Mouse (Mus musculus) E14TG2a.4 (cell line): ENCODE measurements around the gene Olfr1281.
"Not testable (repeated sequence)": the region's sequence is repeated elsewhere in the genome, so short reads cannot be mapped to it uniquely, and the experiment has no call there.

Experiments used
- H3K27me3 ChIP-seq: 2 replicates; pipeline ENCODE4 v1.6.1; 2014; ENCODE audit warnings: low read length, control low read depth; ENCODE audit not compliant: insufficient read depth
- H3K36me3 ChIP-seq: 2 replicates; pipeline ENCODE4 v1.6.1; 2014; ENCODE audit warnings: low read length, control low read depth; ENCODE audit not compliant: insufficient read depth
- H3K4me1 ChIP-seq: replicated peaks from 2 replicates; pipeline ENCODE4 v1.6.1; 2014; ENCODE audit warnings: low read depth, low read length, control low read depth
- H3K4me3 ChIP-seq: replicated peaks from 2 replicates; pipeline ENCODE4 v1.5.1; 2014; ENCODE audit warnings: mild to moderate bottlenecking, low read length
- H3K9me3 ChIP-seq: 2 replicates; pipeline ENCODE4 v1.6.1; 2014; ENCODE audit warnings: low read length, control low read depth
- CTCF ChIP-seq: conservative IDR thresholded peaks from 2 replicates; pipeline ENCODE4 v1.5.1; 2014; ENCODE audit warnings: low read length
- NANOG ChIP-seq: IDR thresholded peaks from 2 replicates; pipeline ENCODE4 v1.6.1; 2014; ENCODE audit warnings: borderline replicate concordance, low read length, mixed read lengths
- POU5F1 ChIP-seq: IDR thresholded peaks from 2 replicates; pipeline ENCODE4 v1.6.1; 2014; ENCODE audit warnings: low read length, borderline replicate concordance

Gene Olfr1281

DNA sequence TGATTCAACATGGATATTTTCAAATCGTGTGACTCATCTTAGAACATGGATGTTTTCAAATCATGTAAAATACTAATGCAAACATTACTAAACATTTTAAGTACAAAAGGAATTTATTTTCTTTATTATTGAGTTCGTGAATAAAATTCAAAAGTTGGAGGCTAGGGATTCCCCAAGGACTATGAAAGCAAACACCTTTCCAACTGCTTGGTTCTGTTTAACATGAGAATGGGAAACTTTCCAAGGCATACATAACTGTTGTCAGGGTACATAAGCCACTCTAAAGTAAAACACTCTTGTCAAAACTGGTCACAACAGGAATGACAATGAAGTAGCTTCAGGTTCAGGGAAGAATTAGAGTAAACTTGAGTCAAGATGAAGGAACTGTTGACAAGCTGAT is at the start of gene Olfr1281:
Gene Olfr1281, plus strand, starts transcription at position 301 of the 400 bp plus-strand sequence.
- Histone ChIP-seq H3K4me1 (no peaks in the 10 kb centered on the region), H3K27me3 (no peaks in the 10 kb centered on the region), H3K36me3 (no peaks in the 10 kb centered on the region), H3K9me3 (no peaks in the 10 kb centered on the region), H3K4me3 (no peak within 1 kb of the TSS)
- no peak for TF ChIP-seq POU5F1
- no peak for TF ChIP-seq CTCF
- TF ChIP-seq NANOG = no peak

DNA sequence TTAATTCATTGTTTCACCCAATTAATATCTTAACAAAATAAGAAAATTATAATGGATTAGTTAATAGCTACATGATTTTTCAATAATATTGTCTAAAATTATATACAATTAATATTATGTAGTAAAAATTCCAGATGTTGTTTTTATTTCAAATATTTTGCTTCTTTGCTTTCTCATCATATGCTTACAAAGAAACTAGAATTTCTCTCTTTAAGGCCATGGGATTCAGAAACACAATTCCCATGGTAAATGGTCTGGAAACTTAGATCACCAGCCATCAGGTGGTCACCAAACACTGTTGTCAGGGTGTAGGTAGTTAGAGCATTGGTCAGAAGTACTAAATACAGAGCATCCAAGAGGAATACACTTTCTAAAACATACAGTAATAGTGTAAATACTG is 36.5 kb upstream of the Olfr1281 start, which contains the start of gene Olfr1278:
Gene Olfr1278, plus strand, starts transcription at position 301 of the 400 bp plus-strand sequence.
- Histone ChIP-seq H3K9me3 (no peaks in the 10 kb centered on the region), H3K27me3 (no peaks in the 10 kb centered on the region), H3K36me3 (no peaks in the 10 kb centered on the region), H3K4me3 (no peak within 1 kb of the TSS), H3K4me1 (no peaks in the 10 kb centered on the region)
- TF ChIP-seq NANOG (no peak), POU5F1 (no peak), CTCF (no peak)

DNA sequence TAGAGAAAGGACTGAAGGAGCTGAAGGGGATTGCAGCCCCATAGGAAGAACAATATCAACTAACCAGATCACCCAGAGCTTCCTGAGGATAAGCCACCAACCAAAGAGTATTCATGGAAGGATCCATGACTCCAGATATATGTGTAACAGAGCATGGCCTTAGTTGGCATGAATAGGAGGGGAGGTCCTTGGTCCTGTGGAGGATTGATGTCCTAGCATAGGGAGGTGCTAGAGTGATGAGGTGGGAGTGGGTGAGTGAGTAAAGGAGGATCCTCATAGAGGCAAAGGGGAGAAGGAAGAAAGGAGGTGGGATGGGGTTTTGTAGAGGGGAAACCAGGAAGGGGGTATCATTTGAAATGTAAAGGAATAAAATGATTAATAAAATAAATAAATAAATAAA is 27.8 kb upstream of the Olfr1281 start:
- no peak overlapping the region for H3K4me3 ChIP-seq
- no peaks in the 10 kb centered on the region for H3K9me3 ChIP-seq
- no peaks in the 10 kb centered on the region for H3K27me3 ChIP-seq
- TF ChIP-seq CTCF (no peak), POU5F1 (no peak), NANOG (no peak)
- no peaks in the 10 kb centered on the region for H3K36me3 ChIP-seq
- H3K4me1 ChIP-seq = no peaks in the 10 kb centered on the region

DNA sequence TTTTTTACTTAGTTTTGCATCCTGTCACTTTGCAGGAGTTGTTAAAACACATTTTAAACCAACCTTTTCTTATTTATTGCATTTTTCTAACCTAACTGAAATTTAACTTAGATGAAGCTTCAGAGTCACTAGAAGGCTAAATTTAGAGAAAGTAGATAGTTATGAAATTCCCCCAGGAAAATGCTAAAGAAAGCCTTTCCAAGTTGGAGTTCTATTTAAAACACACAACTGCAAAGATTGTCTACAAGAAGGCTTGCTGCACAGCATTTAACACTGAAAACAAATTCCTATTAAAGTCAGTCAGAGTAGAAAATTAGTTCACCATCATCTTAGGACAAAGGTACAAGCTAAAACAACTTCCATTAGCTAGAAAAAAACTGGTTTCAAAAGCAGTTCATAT is 25.9 kb upstream of the Olfr1281 start, which contains the start of gene Olfr1279:
Gene Olfr1279, plus strand, starts transcription at position 262 of the 400 bp plus-strand sequence.
- Histone ChIP-seq H3K9me3 (no peaks in the 10 kb centered on the region), H3K36me3 (no peaks in the 10 kb centered on the region), H3K4me3 (no peak within 1 kb of the TSS), H3K4me1 (no peaks in the 10 kb centered on the region), H3K27me3 (no peaks in the 10 kb centered on the region)
- no peak for TF ChIP-seq CTCF
- TF ChIP-seq POU5F1 = no peak

DNA sequence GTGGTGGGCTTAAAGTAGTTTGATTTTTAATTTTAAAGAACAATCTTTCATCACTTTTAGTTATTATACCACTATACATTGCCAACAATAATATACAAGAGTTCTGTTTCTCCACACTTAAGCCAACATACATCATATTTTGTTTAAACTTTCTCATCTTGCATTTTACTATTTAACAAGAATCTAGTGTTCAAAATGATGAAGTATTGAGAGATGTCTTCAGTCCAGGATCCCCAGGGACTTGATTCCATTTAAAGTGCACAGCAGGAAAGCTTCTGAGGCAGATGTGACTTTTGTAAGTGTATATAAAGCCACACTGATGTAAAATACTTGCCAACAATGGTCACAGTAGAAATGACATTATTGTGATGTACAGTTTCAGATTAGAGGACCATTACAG is 12.6 kb upstream of the Olfr1281 start, which contains the start of gene Olfr1280:
Gene Olfr1280, plus strand, starts transcription at position 301 of the 400 bp plus-strand sequence.
- TF ChIP-seq NANOG (no peak), CTCF (no peak), POU5F1 (no peak)
- H3K36me3 ChIP-seq = no peaks in the 10 kb centered on the region
- no peaks in the 10 kb centered on the region for H3K27me3 ChIP-seq
- no peaks in the 10 kb centered on the region for H3K4me1 ChIP-seq
- no peaks in the 10 kb centered on the region for H3K9me3 ChIP-seq
- H3K4me3 ChIP-seq = no peak within 1 kb of the TSS

DNA sequence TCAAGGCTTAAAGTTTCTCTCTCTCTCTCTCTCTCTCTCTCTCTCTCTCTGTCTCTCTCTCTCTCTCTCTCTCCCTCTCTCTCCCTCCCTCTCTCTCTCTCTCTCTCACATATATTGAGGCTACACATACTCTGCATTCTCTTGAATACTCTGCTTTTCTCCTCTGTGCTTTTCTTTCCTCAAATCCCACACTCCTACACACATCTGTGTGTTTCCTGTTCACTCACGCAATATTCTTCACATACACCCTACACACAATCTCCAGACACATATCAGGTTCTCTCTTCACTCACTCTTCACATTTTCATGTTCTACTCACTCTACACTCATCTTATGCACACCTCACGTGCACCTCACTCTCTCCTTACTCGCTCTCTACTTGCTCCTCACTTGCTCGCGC is 7.4 kb downstream of the Olfr1281 start:
- H3K4me1 ChIP-seq, H3K27me3 ChIP-seq, H3K4me3 ChIP-seq, H3K36me3 ChIP-seq, H3K9me3 ChIP-seq: not testable (repeated sequence)

DNA sequence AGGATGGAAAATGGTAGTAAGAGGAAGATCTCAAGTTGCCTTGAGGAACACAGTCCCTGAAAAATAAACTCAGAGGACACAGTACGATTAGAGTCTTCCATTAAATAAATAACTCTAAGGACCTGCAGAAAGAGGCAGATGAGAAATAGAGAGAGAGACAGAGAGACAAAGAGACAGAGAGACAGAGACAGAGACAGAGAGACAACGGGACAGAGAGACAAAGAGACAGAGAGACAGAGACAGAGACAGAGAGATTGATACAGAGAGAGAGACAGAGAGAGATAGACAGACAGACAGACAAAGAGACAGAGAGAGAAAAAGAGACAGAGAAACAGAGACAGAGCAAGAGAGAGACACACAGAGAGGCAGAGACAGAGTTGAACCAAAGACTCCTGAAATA is 9.7 kb downstream of the Olfr1281 start, which contains the start of gene Olfr1282:
Gene Olfr1282, minus strand, starts transcription at position 101 of the 400 bp plus-strand sequence.
- Histone ChIP-seq H3K9me3 (no peaks in the 10 kb centered on the region), H3K4me3 (no peak within 1 kb of the TSS), H3K27me3 (no peaks in the 10 kb centered on the region), H3K36me3 (no peaks in the 10 kb centered on the region), H3K4me1 (no peaks in the 10 kb centered on the region)
- TF ChIP-seq CTCF (no peak), NANOG (no peak), POU5F1 (no peak)

DNA sequence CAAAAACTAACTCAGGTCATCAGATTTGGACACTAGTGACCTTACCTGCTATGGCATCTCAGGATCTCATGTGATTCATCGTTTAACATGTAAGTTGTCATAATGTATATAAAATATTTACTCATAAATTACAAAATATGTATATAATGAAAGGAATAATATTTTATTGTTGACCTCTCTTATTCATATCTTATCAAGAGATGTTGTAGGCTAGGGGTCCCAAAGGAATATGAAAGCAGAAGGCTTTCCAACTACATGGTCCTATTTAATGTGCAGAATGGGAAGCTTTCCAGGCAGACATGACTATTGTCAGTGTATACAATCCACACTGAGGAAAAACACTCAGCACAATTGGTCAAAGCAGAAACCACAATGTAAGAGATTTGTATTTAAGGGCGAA is 40.2 kb downstream of the Olfr1281 start, which contains the start of gene Olfr1283:
Gene Olfr1283, plus strand, starts transcription at position 301 of the 400 bp plus-strand sequence.
- Histone ChIP-seq H3K27me3 (no peaks in the 10 kb centered on the region), H3K36me3 (no peaks in the 10 kb centered on the region), H3K4me1 (no peaks in the 10 kb centered on the region), H3K9me3 (no peaks in the 10 kb centered on the region), H3K4me3 (no peak within 1 kb of the TSS)
- TF ChIP-seq NANOG (no peak), POU5F1 (no peak), CTCF (no peak)

DNA sequence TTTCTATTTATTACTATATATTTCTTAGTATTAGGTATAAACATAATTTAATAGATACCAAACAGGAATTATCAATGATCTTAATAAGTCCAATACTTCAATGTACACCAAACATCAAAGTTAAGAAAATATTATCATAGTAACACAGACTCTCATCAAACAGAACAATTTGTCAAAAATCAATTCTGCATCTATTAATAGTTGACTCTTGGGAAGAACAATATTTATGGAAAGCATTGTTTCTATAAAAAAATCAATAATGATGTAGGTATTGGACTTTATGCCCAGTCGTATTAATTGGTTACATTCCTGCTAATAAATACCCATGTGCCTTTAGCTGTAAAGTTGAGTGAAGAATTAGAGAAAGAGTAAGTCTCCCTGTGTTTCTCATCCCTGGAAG is 48.9 kb downstream of the Olfr1281 start, which contains the start of gene Olfr1284:
Gene Olfr1284, plus strand, starts transcription at position 301 of the 400 bp plus-strand sequence.
- Histone ChIP-seq H3K36me3 (no peaks in the 10 kb centered on the region), H3K4me1 (no peaks in the 10 kb centered on the region), H3K27me3 (no peaks in the 10 kb centered on the region), H3K9me3 (no peaks in the 10 kb centered on the region), H3K4me3 (no peak within 1 kb of the TSS)
- no peak for TF ChIP-seq NANOG
- no peak for TF ChIP-seq CTCF
- TF ChIP-seq POU5F1 = no peak
